Mouse (Mus musculus) A20 (cell line): Measurements from ENCODE around the gene Tfdp1.
A peak's percentile ranks its signal among the peaks of the same experiment; 100 is the strongest.

Experiments
- DNase-seq: peaks from one replicate; pipeline ENCODE4 v3.0.0-alpha.2; 2011; ENCODE audit warnings: low read depth, low spot score

Gene Tfdp1

GRCm38 (mm10) chr8:13352601-13353000 lies 14.1 kb downstream of the Tfdp1 start:
- DNase-seq, result no peak

- DNase-seq, result no peak
Observed at GRCm38 (mm10) chr8:13353155-13353833, 14.7 kb downstream of the Tfdp1 start.

GRCm38 (mm10) chr8:13353883-13354282 lies 15.3 kb downstream of the Tfdp1 start:
- no peak for DNase-seq

GRCm38 (mm10) chr8:13356221-13356620 lies 17.7 kb downstream of the Tfdp1 start:
- DNase-seq, result no peak

GRCm38 (mm10) chr8:13356681-13357080 lies 18.1 kb downstream of the Tfdp1 start:
- DNase-seq, result no peak

- no peak for DNase-seq
Observed at GRCm38 (mm10) chr8:13360213-13360612, 21.7 kb downstream of the Tfdp1 start.

- peak; percentile 67 for DNase-seq
Observed at GRCm38 (mm10) chr8:13361865-13362264, 23.3 kb downstream of the Tfdp1 start.

- peak; percentile 56 for DNase-seq
Observed at GRCm38 (mm10) chr8:13373151-13373662, 34.7 kb downstream of the Tfdp1 start.

- peak; percentile 42 for DNase-seq
Observed at GRCm38 (mm10) chr8:13381630-13382029, 43.1 kb downstream of the Tfdp1 start.

GRCm38 (mm10) chr8:13382536-13382935 lies 44.0 kb downstream of the Tfdp1 start:
- DNase-seq, result peak; percentile 59

GRCm38 (mm10) chr8:13382999-13383398 lies 44.4 kb downstream of the Tfdp1 start:
- no peak for DNase-seq

GRCm38 (mm10) chr8:13386366-13386765 lies 47.8 kb downstream of the Tfdp1 start:
- no peak for DNase-seq

GRCm38 (mm10) chr8:13387728-13388127 lies 49.2 kb downstream of the Tfdp1 start:
- peak; percentile 59 for DNase-seq

- no peak for DNase-seq
Observed at GRCm38 (mm10) chr8:13388744-13389143, 50.2 kb downstream of the Tfdp1 start.

- DNase-seq, result no peak
Observed at GRCm38 (mm10) chr8:13393869-13394268, 55.3 kb downstream of the Tfdp1 start.

- DNase-seq, result no peak
Observed at GRCm38 (mm10) chr8:13396725-13397124, 58.2 kb downstream of the Tfdp1 start, which contains the start of gene Atp4b. TSS of gene Atp4b (minus strand) at chr8:13396825.

GRCm38 (mm10) chr8:13403517-13403916 lies 65.0 kb downstream of the Tfdp1 start:
- DNase-seq, result no peak

- no peak for DNase-seq
Observed at GRCm38 (mm10) chr8:13404666-13405131, 66.1 kb downstream of the Tfdp1 start, which contains the start of gene Grk1. TSS of gene Grk1 (plus strand) at chr8:13405081.

GRCm38 (mm10) chr8:13406011-13406410 lies 67.5 kb downstream of the Tfdp1 start:
- DNase-seq, result no peak

- peak; percentile 71 for DNase-seq
Observed at GRCm38 (mm10) chr8:13411597-13411996, 73.0 kb downstream of the Tfdp1 start.

GRCm38 (mm10) chr8:13412891-13413558 lies 74.5 kb downstream of the Tfdp1 start:
- peak; percentile 60 for DNase-seq

GRCm38 (mm10) chr8:13413823-13414390 lies 75.4 kb downstream of the Tfdp1 start:
- DNase-seq, result peak; percentile 7
